Mouse (Mus musculus) cerebral cortex, adult 2 months (tissue): Measurements from ENCODE around the gene Yeats4.

Experiments
- whole genome bisulfite sequencing: fragments of 180-500 bp; shearing (Covaris S2); methylation state at CpG from one replicate; pipeline ENCODE4 v1.1.7; 2018; 5-methylcytosine and 5-hydroxymethylcytosine counted together

Yeats4 gene

DNA sequence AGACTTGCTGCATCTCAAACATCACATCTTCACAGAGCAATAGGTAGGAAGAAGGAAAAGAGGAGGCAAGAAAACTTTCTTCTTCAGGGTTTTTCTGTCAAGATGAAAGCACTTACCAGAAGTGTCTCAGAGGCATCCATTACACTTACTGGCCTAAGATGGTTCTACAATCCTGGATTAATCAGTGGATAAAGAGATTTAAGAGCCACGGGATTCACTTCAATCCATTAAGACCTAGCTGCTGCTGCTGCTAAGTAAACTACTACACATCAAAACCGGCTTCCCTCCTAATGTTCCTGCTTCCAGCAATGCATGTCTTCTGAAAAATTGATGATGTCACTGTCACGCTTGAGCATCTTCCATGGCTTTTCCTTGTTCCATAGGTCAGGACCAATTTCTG lies 27.6 kb downstream of the Yeats4 start:
- 93% methylated on average over 3 of the region's 3 CpGs for WGBS

- 97% methylated on average over 4 of the region's 4 CpGs for WGBS
These were observed 28.6 kb downstream of the Yeats4 start for GRCm38 (mm10) chr10:117195748-117196147.

DNA sequence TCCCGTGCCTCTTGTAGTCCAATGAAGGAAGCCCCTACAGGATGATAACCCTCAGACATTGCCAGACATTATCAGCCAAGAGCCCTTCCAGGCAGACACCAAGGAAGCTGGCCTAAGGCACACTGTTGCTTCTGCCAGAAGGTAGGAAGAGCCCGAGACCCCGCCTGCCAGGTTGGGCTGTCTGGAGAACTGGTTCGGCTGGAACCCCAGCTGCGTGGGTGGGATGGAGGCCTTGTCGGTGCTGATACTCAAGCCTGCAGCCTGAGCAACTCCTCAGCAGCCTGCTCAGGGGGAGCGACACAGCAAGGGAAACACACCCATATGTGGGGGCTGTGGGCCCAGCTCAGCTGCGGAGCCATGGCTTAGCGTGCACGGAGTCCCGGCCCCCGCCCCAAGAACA lies 29.3 kb downstream of the Yeats4 start:
- 95% methylated on average over 12 of the region's 12 CpGs for WGBS

GRCm38 (mm10) chr10:117193364-117193763 lies 30.9 kb downstream of the Yeats4 start:
- WGBS, result 85% methylated on average over 5 of the region's 5 CpGs

- 79% methylated on average over 9 of the region's 9 CpGs for whole genome bisulfite sequencing
These were observed 38.8 kb downstream of the Yeats4 start for GRCm38 (mm10) chr10:117185399-117186089.

GRCm38 (mm10) chr10:117181098-117181497 lies 43.2 kb downstream of the Yeats4 start:
- WGBS, result 63% methylated on average over 3 of the region's 3 CpGs

DNA sequence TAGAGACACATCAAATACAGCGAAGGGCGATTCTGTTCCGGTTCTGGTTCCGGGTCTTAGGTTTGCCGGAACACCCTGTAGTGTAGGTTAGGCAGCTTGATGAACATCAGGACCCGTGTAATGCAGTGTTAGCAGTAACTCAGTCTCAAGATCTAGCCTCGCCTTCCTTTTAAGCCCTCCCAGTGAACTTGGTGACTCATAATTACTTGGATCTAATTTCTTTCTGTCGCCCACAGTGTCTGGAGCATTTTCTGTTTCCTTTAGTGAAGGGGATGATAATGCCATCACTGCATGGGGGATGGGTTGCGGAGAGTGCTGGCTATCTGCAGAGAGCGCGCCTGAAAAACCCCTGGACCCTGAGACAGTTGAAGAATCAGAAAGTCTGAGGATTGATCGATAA lies 49.7 kb downstream of the Yeats4 start:
- WGBS, result 76% methylated on average over 12 of the region's 12 CpGs

- WGBS, result 35% methylated on average over 13 of the region's 13 CpGs
These were observed 50.5 kb downstream of the Yeats4 start for GRCm38 (mm10) chr10:117173566-117174438.

DNA sequence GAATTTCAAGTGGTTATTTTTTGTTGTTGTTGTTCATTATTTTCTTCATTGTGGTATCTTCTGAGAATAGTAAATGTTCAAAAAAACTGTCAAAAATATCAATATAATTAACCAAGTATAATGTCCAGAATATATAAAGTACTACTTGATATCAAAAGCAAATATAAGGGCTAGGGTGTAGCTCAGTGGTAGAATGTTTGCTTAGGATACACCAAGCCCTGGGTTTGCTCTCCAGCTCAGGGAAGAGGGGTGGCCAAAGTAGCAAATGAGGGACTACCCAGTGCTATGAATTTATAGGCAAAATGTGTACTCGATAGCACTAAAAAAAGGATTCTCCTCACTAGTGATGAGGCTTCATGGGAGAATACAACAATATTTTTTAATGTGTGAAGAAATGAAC lies 51.2 kb downstream of the Yeats4 start:
- 79% methylated on average over 1 of the region's 1 CpGs for WGBS

GRCm38 (mm10) chr10:117172069-117172468 lies 52.2 kb downstream of the Yeats4 start:
- 65% methylated on average over 3 of the region's 3 CpGs for WGBS

- 91% methylated on average over 11 of the region's 11 CpGs for WGBS
These were observed 57.4 kb downstream of the Yeats4 start for GRCm38 (mm10) chr10:117166785-117167425.
